Mouse (Mus musculus) thymus, postnatal 0 days (tissue): ENCODE results near the gene Leng8. TPM values are rescaled to one million over a fixed set of nuclear protein-coding genes. Genes with fewer than 3 reads are reported as not detected.

Experiments used
- DNase-seq: peaks from one replicate; pipeline ENCODE4 v3.0.0-alpha.2; 2015; ENCODE audit warnings: low spot score
- polyA plus RNA-seq: library from polyadenylated mRNA; unstranded; fragments of >200 nt; fragmentation: Nextera tagmentation; extraction: Ambion mirVana; gene quantifications from 2 replicates; pipeline ENCODE4 v1.2.1, GENCODE M21; 2015

Gene Leng8
- polyA plus RNA-seq, 1 experiment from 2014 or later = 30.9 TPM

- no peak for DNase-seq
Observed at GRCm38 (mm10) chr7:4126992-4127785, 9.7 kb upstream of the Leng8 start.

DNA sequence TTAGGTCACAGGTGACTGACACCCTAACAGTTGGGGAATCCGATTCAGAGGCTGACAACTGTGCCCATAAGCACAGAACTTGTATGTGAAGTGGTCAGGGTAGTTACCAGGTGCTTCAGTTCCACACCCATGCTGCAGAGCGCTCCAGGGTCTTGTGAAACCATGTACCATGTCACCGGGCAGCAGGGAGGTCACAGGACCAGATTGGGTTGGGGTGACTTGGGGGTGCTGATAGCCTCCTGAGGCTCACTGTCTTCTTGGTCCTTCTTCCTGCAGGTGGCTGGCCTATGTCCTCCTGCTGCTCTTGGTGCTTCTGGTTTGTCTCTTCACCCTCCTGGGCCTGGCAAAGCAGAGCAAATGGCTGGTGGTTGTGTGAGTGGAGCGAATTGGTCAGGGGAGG, 8.9 kb upstream of the Leng8 start:
- DNase-seq = no peak

DNA sequence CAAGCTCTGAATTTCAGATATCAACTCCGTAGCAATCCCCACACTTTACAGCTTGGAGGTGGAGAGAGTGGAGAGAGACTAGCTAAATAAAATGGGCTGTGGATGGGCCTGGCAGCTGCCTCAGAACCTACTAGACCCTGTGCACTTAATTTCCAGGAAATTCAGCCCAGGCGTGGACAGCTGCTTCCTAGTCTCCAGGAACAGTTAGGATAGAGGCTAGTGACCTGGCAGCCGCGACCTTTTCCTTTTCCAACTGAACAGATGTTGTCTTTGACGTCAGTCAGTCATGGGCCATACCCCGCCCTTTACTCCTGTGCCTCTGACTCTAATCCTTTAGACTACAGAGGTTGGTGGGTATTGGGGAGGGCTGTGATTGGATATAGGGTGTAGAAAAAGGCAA, 8.0 kb upstream of the Leng8 start:
- no peak for DNase-seq

DNA sequence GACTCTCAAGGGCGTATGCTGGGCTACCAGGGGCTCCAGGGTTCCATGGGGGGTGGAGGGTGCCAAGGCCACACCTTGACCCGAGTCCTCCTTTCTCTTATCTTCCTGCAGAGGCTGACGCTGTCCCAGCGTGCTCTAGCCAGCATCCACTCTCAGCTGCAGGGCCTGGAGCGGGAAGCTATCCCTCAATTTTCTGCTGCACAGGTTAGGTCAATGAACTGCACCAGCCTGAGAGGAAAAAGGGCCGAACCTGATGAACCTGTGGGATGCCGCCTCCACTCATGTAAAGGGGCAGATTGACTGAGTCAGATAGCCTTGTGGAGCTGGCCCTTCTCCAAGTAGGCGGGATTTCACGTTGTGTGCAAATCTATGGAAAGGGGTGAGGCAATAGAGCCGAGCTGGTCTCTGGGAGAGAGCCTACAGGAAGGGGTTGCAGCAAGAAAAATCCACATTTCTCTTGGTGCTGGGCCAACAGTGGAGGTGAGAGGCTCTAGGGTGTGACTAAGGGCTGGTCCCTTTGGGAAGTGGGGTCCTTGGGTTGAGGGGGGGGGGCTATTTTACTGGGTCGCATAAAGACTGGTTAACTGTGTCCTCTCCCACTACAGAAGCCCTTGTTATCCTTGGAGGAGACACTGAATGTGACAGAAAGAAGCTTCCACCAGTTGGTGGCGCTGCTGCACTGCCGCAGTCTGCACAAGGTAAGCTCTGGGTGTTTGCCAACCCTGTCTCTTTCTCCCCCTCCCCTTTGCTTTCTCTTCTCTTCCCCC, 6.0 kb upstream of the Leng8 start:
- DNase-seq = peak; percentile 87

GRCm38 (mm10) chr7:4131964-4132363, 4.9 kb upstream of the Leng8 start:
- DNase-seq = no peak

DNA sequence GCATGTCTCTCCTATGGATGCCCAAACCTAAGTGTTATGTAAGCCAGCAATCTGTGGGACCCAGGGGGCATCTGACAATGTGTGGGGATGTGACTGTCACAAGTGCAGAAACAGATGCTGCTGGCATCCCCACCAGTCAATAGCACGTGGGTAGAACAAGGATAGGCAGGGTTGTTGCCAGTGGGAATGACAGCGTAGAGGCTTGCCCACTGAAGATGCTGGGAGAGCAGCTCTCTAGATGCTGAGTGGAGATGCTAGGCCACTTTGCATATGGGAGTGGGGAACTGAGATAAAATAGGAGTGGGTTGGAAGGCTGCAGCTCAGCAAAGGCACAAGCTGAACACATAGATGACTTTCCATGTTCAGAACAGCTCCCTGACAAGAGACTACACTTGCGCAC, 4.3 kb upstream of the Leng8 start:
- DNase-seq = no peak

DNA sequence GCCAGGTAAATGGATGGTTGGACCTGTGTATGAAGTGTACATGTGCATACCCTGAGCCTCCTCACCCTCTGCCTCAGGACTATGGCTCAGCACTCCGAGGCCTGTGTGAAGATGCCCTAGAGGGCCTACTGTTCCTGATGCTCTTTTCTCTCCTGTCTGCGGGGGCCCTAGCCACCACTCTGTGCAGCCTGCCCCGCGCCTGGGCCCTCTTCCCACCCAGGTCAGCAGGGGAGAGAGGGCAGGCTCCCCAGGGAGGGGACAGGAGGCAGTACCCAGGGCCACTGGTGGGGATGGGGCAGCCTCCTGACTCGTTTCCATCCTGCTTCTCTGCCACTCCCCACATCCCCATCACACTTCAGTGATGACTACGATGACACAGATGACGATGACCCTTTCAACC, 3.8 kb upstream of the Leng8 start:
- DNase-seq = no peak

GRCm38 (mm10) chr7:4134911-4135310, 1.9 kb upstream of the Leng8 start:
- DNase-seq = no peak

DNA sequence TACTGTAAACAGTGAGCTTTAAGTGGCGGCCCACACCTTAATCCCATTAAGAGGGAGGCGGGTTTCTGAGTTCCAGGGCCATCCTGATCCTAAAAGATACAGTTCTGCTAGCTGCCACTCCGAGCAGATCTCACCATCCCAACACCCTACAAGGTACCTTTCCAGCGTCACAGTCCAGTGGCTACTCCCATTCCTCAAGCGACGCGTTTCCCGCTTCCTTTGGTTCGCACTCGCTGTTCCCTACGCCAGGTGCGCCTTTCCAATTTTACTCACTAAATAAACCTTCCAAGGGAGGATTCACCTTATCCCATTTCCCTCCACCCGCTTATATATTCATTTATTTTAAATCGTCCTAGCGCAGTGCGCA, 452 bp upstream of the Leng8 start:
- DNase-seq = no peak

GRCm38 (mm10) chr7:4137746-4138145, 907 bp downstream of the Leng8 start:
- no peak for DNase-seq

DNA sequence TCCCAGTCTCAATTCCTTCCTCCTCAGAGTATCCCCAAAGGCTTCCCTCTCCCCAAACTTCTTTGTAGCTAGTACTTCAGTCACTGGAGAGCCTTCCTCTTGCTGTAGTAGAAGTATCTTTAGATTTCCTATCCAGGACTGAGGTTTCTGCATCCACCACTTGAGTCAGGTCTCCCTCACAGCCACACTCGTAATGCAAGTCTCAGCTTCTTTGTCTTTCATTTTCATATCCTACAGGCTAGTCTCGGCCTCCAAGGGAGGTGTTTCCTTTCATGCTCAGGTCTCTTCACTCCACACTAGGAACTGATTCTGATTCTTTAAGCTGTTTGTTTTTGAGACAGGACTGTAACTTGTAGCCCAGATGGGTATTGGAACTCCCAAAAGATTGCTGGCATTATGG, 1.3 kb downstream of the Leng8 start:
- no peak for DNase-seq

DNA sequence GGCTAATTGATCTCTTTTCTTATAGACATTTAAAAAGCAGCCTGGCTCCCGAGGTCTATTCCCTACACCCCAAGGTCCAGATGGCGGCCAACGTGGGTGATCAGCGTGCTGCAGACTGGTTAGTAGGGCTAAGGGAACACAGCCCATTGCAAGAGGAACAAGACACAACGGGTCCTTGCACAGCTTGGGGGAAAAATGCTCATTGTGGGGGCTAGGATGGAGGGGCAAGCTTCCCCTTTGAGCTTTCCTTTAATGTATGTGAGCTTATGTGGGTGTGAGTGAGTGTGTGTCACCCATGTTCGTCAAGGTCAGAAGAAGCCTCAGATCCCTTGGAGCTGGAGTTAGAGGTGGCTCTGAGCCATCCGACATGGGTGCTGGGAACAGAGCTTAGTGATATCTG, 1.8 kb downstream of the Leng8 start:
- DNase-seq = no peak

DNA sequence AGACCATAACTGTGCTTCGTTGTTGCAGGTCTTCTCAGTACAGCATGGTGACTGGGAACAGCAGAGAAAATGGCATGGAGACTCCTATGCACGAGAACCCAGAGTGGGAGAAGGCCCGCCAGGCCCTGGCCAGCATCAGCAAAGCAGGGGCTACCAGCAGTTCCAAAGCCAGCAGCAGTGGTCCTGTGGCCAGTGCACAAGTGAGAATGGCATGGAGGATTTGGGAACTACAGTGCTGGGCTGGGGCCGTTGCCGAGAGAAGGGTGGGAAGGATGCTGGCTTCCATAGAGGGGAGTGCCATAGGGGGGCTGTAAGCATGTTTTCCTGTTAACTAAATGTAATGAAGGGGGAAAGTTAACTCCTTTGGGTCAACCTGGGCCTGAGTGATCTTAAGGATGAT, 2.6 kb downstream of the Leng8 start:
- DNase-seq = no peak

- DNase-seq = no peak
Observed at GRCm38 (mm10) chr7:4141648-4142325, 4.9 kb downstream of the Leng8 start.

DNA sequence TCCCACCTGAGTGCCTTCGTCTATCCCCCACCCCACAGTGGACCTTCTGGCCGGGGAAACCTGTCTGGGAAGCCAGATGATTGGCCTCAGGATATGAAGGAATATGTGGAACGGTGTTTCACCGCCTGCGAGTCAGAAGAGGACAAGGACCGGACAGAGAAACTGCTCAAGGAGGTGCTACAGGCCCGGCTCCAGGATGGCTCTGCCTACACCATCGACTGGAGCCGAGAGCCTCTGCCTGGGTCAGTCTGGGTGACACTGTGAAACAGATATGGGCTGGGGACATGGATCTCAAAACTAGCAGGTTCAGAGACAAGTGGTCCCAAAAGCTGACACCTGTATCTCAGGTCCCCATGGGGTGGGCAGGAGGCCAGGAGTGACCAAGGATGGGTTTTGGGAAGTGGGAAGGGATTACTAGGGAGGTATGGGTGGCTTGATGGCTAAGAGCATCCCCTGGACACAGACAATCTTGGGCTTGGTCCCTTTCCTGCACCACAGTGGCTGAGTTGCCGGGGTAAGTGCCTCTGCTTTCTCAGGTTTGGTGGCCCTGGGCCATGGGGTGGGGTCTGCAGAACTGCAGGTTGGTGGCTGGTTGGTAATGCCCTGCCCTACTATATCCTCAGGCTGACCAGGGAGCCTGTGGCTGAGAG, 6.1 kb downstream of the Leng8 start:
- DNase-seq = no peak

- no peak for DNase-seq
Observed at GRCm38 (mm10) chr7:4143506-4143905, 6.7 kb downstream of the Leng8 start.

GRCm38 (mm10) chr7:4144046-4144445, 7.2 kb downstream of the Leng8 start:
- DNase-seq = no peak

GRCm38 (mm10) chr7:4144766-4145551, 8.1 kb downstream of the Leng8 start:
- DNase-seq = no peak

DNA sequence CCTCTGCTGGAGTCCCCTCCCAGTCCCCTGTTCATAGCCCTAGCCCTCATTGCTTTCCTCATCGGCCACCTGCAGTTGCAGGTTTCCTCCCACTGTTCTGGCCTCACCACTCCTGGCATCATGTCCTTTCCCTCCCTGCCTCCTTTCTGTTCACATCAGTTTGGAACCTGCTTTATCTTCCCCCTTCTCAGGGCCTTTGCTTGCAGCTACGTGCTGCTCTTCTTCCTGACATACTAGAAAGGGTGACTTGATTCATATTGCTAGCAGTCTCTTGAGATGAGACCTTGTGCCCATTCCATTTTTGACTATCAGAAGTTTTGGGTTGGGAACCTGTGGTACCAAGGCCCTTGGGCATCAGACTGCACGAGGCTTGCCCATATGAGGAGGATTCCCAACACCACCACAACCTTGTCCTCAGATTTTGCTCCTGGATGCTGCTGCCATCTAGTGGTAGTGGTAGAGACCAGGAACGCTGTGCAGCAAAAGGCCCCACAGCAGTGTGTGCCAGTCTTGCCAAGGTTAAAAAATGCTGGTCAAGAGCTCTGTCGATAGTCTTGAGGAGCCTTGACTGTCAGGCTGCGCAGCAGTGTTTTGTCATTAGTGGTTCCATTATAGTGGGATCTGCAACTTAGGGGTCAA, 8.8 kb downstream of the Leng8 start:
- peak; percentile 56 for DNase-seq
